Mouse (Mus musculus) testis, adult 2 months (tissue): ENCODE data around the gene Fut2. TPM values are rescaled to one million over a fixed set of nuclear protein-coding genes. Genes with fewer than 3 reads are reported as not detected.
"Not testable (repeated sequence)": the region's sequence is repeated elsewhere in the genome, so short reads cannot be mapped to it uniquely, and the experiment has no call there.

Experiments used
- H3K27ac ChIP-seq: fragments of 200-500 bp; 2 replicates; pipeline ENCODE4 v1.5.1; 2012; ENCODE audit warnings: low read depth, low read length; ENCODE audit not compliant: control insufficient read depth, insufficient read depth
- H3K27me3 ChIP-seq: fragments of 200-500 bp; 2 replicates; pipeline ENCODE4 v1.6.1; 2012; ENCODE audit warnings: mild to moderate bottlenecking, low read length, moderate library complexity; ENCODE audit not compliant: control insufficient read depth, insufficient read depth
- H3K36me3 ChIP-seq: fragments of 200-500 bp; 2 replicates; pipeline ENCODE4 v1.6.1; 2012; ENCODE audit warnings: mild to moderate bottlenecking, low read length; ENCODE audit not compliant: control insufficient read depth, insufficient read depth
- H3K4me1 ChIP-seq: fragments of 200-500 bp; 2 replicates; pipeline ENCODE4 v1.6.1; 2012; ENCODE audit warnings: low read length; ENCODE audit not compliant: control insufficient read depth, insufficient read depth
- H3K4me3 ChIP-seq: fragments of 200-500 bp; 2 replicates; pipeline ENCODE4 v1.5.1; 2012; ENCODE audit warnings: low read depth, mild to moderate bottlenecking, low read length, moderate library complexity, mixed read lengths; ENCODE audit not compliant: control insufficient read depth
- CTCF ChIP-seq: fragments of 200-500 bp; IDR thresholded peaks from 2 replicates; pipeline ENCODE4 v1.5.1; 2012; ENCODE audit warnings: low read depth, mild to moderate bottlenecking, inconsistent platforms, low read length, moderate library complexity; ENCODE audit not compliant: control insufficient read depth, insufficient read depth, insufficient replicate concordance
- POLR2A ChIP-seq: fragments of 200-500 bp; IDR thresholded peaks from 2 replicates; pipeline ENCODE4 v1.6.1; 2012; ENCODE audit warnings: low read depth, mild to moderate bottlenecking, inconsistent platforms, low read length, moderate library complexity; ENCODE audit not compliant: control insufficient read depth
- polyA plus RNA-seq: library from polyadenylated mRNA; depleted of rRNA; stranded (reverse); fragments of >200 nt; gene quantifications from 2 replicates; pipeline ENCODE4 v1.2.3, GENCODE M21; 2012

The Fut2 gene
- polyA plus RNA-seq, 1 experiment: 0.37 TPM

DNA sequence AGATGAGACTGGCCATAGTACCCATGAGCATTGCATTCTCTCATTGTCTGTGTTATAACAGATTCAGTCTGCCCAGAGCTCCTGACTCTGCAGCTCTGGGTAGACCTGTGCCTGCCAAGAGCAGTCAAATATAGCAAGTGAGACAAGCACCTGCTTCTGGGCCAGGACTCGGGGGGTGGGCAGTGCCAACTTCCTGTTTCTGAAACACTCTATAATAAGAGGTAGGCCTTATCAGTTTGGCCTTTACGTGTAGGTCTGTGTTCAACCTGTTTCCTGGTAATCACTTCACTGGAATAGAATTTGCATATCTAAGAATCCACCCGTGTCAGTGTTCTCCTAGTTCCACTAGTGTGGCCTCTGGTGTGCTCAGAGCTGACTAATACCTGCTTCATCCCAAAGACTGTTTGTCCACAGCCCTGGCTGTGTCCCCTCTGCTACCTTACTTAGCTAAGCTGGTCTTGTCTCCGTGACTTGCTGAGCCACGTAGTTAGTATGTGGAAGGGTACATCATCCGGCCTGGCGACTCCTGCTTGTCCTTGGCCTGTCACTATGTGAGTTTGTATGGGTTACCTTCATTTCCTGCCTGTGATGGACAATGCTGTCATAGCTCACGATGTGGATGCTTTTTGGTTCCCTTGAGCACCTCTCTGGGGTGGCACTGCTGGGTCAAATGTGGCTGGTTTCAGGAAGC is 15.0 kb upstream of the Fut2 start:
- TF ChIP-seq CTCF (no peak), POLR2A (no peak)
- H3K4me1 ChIP-seq: no peaks in the 10 kb centered on the region
- no peaks in the 10 kb centered on the region for H3K27me3 ChIP-seq
- no peak overlapping the region for H3K4me3 ChIP-seq
- no peak overlapping the region for H3K27ac ChIP-seq
- no peaks in the 10 kb centered on the region for H3K36me3 ChIP-seq

DNA sequence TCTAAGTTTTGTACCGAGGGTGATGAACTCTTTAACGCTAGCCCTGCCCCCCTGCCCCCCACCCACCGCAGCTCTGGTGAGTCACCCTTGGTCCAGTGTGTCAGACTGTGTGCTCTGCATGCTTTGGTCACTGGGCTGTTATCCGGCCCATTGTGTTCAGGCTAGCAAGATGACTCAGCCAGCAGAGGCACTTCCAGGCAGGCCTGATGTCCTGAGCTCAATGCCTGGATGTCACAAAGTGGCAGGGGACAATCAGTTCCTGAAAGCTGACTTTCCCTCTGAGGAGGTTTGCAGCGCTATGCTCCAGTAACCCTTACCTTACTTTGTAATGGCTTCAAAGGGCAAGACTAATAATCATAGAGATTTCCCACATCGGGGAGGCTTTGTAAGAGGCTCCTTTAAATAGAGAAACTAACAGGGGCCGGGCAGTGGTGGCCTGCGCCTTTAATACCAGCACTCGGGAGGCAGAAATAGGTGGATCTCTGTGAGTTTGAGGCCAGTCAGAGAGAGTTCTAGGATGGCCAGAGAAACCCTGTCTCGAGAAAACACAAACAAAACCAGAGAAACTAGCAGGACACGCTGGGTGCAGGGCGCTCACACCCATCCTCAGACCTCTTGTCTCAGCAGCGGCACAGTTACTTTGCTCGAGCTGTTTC is 13.9 kb upstream of the Fut2 start:
- Histone ChIP-seq H3K4me3 (no peak overlapping the region), H3K27me3 (no peaks in the 10 kb centered on the region), H3K36me3 (no peaks in the 10 kb centered on the region), H3K27ac (no peak overlapping the region), H3K4me1 (no peaks in the 10 kb centered on the region)
- TF ChIP-seq CTCF (no peak), POLR2A (no peak)

DNA sequence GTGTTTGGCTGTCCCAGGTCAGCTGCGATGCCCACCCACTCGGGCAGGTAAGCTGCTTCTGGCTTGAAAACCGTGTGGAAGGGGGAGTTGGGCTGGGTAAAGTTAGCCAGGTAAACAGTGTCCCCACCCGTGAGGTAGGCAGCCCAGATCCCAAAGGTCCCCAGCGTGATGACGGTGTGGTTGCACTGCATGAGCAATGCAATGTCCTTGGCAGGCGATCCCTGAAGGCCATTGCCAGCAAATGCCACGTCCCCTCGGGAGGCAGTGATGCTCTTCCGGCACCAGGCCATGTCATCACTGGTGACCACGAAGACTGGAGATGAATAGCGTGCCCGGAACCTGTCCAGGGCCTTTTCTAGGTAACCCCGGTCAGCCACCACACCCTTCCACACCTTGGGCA is 12.3 kb upstream of the Fut2 start:
- no peaks in the 10 kb centered on the region for H3K4me1 ChIP-seq
- H3K27ac ChIP-seq: no peak overlapping the region
- TF ChIP-seq POLR2A: no peak
- TF ChIP-seq CTCF: no peak
- no peaks in the 10 kb centered on the region for H3K27me3 ChIP-seq
- no peaks in the 10 kb centered on the region for H3K36me3 ChIP-seq
- no peak overlapping the region for H3K4me3 ChIP-seq

DNA sequence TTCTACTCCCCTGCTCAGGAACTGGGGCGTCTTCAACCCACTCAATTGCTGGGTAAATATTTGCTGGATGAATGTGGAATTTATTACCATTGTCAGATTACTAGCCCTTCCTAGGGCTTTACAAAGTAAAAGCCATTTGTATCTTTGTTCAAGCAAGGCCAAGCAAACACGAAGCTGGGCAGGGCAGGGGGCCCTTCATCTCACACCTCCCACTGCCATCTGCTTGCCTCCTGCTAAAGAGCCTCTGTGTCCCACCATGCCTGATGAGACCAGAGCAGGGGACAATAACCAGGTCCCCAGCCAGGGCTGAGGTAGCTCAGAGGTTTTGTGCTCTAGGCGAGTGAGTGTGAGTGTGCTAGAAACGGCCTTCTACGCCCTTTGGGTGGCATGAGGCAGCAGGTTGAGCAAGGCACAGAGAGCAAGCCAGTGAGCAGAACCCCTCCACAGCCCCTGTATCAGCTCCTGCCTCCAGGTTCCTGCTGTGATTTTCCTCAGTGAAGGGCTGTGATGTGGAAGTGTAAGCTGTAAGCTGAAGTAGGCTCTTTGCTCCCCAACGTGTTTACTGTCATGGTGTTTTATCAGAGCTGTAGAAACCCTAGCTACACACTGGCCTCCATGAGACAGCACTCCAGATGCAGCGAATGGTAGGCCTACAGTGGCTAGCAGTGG is 11.6 kb upstream of the Fut2 start:
- TF ChIP-seq CTCF (no peak), POLR2A (no peak)
- no peak overlapping the region for H3K27ac ChIP-seq
- H3K36me3 ChIP-seq: no peaks in the 10 kb centered on the region
- H3K27me3 ChIP-seq: no peaks in the 10 kb centered on the region
- no peaks in the 10 kb centered on the region for H3K4me1 ChIP-seq
- no peak overlapping the region for H3K4me3 ChIP-seq

DNA sequence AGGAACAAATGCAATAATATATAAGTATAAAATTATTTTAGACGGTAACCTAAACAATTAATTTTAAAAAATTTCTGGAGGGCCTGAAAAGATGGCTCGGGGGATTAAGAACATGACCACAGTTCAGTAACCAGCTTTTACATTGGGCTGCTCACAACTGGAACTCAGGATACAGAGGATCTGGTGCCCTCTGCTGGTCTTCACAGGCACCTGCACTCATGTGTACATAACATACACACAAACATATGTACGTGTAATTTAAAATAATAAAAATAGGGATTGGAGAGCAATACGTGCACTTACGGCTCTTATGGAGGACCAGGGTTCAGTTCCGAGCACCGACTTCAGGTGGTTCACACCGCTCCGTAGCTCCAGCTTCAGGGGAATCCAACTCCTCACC is 2.7 kb upstream of the Fut2 start:
- TF ChIP-seq CTCF: no peak
- no peak for TF ChIP-seq POLR2A
- Histone ChIP-seq H3K27ac (no peak overlapping the region), H3K4me1 (no peaks in the 10 kb centered on the region), H3K4me3 (no peak overlapping the region), H3K36me3 (no peaks in the 10 kb centered on the region), H3K27me3 (no peaks in the 10 kb centered on the region)

DNA sequence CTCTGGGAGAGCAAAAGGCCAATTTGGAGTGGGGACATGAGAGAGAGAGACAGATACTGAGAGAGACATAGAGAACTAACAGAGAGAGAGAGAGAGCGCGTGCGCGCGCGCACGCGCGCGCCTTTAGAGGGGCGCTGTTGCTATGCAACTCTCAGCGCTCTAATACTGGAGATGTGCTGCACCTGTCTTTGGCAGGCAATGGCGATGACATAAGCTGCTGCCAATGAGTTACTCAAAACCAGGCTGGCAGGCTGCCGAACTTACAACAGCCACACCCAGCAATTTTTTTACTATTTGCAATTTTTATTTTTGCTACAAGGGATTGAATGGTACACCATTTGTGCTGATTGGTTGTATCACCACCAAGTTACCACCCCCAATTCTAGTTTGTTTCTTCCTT is 1.6 kb upstream of the Fut2 start:
- no peaks in the 10 kb centered on the region for H3K27me3 ChIP-seq
- no peak overlapping the region for H3K4me3 ChIP-seq
- no peak overlapping the region for H3K27ac ChIP-seq
- no peaks in the 10 kb centered on the region for H3K36me3 ChIP-seq
- H3K4me1 ChIP-seq: no peaks in the 10 kb centered on the region
- TF ChIP-seq CTCF (no peak), POLR2A (no peak)

DNA sequence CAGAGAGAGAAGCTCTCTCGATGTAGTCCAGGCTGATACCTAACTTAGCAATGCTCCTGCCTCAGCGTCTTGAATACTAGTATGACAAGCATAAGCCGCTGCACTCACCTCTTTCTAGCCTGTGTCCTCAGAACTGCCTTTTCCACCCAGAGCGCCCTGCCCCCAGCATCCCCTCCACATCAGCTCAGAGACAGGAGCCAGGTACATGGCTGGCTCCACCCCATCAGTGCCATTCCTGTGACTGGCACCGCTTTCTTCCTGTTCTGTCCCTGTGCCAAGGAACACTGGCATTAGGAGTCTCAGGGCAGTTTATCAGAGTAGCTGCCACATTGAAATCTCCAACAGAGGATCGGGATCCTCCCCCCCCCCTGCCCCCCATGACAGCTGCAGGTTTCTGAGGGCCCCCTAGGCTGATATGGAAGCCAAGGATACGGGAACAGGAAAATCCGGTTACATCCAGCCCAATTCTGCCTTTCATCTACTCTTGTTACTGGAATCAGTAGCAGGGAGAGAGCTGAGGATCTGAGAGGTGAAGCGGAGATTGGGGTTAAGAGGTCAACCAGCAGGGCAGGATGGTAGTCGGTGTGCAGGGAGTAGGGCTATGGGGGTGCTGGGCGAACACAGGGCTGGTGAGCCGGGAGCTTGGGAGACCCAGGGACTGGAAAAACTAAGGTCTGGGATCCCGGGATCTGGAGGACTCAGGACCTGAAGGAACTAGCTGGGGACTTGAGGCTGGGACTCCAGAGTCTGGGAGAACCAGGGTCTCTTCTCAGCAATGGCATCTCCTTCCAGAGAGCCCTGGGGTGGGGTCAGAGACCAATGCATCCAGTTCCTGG is 673 bp downstream of the Fut2 start:
- TF ChIP-seq POLR2A (no peak), CTCF (no peak)
- H3K27me3 ChIP-seq: no peaks in the 10 kb centered on the region
- no peak overlapping the region for H3K27ac ChIP-seq
- no peaks in the 10 kb centered on the region for H3K4me1 ChIP-seq
- no peak overlapping the region for H3K4me3 ChIP-seq
- no peaks in the 10 kb centered on the region for H3K36me3 ChIP-seq

DNA sequence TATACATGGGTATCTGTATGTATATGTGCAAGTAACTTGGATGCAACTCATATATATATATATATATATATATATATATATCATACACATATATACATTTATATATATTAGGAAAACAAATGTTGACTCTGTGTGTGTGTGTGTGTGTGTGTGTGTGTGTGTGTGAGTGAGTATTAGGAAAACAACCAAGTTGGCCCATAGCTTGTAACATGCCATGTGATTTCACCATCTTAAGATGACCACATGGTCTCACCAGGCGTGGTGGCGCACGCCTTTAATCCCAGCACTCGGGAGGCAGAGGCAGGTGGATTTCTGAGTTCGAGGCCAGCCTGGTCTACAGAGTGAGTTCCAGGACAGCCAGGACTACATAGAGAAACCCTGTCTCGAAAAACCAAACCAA is 4.5 kb downstream of the Fut2 start:
- H3K4me1 ChIP-seq, H3K27me3 ChIP-seq, H3K27ac ChIP-seq, H3K36me3 ChIP-seq, H3K4me3 ChIP-seq: not testable (repeated sequence)
